Mouse (Mus musculus) embryonic facial prominence, embryonic 15.5 days (tissue): ENCODE measurements around the gene Raf1. TPM values are rescaled to one million over a fixed set of nuclear protein-coding genes. Genes with fewer than 3 reads are reported as not detected.
A peak's percentile ranks its signal among the peaks of the same experiment; 100 is the strongest.

Experiments
- ATAC-seq: fragments of 200-750 bp; cut with Nextera tagmentation; 2 replicates; pipeline ENCODE4 v1.8.0; 2017; ENCODE audit warnings: low read depth, moderate TSS enrichment; ENCODE audit not compliant: insufficient number of reproducible peaks, low FRiP score, low TSS enrichment
- H3K27ac ChIP-seq: fragments of 300-500 bp; sonication (generic); replicated peaks from 2 replicates; pipeline ENCODE4 v1.5.1; 2015; ENCODE audit warnings: mild to moderate bottlenecking, inconsistent platforms
- H3K27me3 ChIP-seq: fragments of 300-500 bp; sonication (generic); 2 replicates; pipeline ENCODE4 v1.6.1; 2015; ENCODE audit warnings: inconsistent platforms
- H3K36me3 ChIP-seq: fragments of 300-500 bp; sonication (generic); 2 replicates; pipeline ENCODE4 v1.6.1; 2015; ENCODE audit warnings: mild to moderate bottlenecking, inconsistent platforms
- H3K4me1 ChIP-seq: fragments of 300-500 bp; sonication (generic); 2 replicates; pipeline ENCODE4 v1.6.1; 2015; ENCODE audit warnings: inconsistent platforms
- H3K4me2 ChIP-seq: fragments of 300-500 bp; sonication (generic); replicated peaks from 2 replicates; pipeline ENCODE4 v1.6.1; 2015; ENCODE audit warnings: mild to moderate bottlenecking, inconsistent platforms
- H3K4me3 ChIP-seq: fragments of 300-500 bp; sonication (generic); replicated peaks from 2 replicates; pipeline ENCODE4 v1.5.1; 2015; ENCODE audit warnings: mild to moderate bottlenecking, inconsistent platforms
- H3K9ac ChIP-seq: fragments of 300-500 bp; sonication (generic); 2 replicates; pipeline ENCODE4 v1.6.1; 2015; ENCODE audit warnings: inconsistent platforms
- H3K9me3 ChIP-seq: fragments of 300-500 bp; sonication (generic); replicated peaks from 2 replicates; pipeline ENCODE4 v1.6.1; 2016; ENCODE audit warnings: inconsistent platforms
- WGBS: fragments of 180-500 bp; shearing (Covaris S2); methylation state at CpG from one replicate; pipeline ENCODE4 v1.1.7; 2015; 5-methylcytosine and 5-hydroxymethylcytosine counted together
- polyA plus RNA-seq: library from polyadenylated mRNA; unstranded; fragments of >200 nt; fragmentation: Nextera tagmentation; extraction: Ambion mirVana; gene quantifications from 2 replicates; pipeline ENCODE4 v1.2.1, GENCODE M21; 2015

The Raf1 gene
- polyA plus RNA-seq, 1 experiment from 2014 or later = 93.6 TPM

GRCm38 (mm10) chr6:115696707-115697215 is 20.3 kb upstream of the Raf1 start:
- no peak overlapping the region for H3K4me3 ChIP-seq
- H3K4me2 ChIP-seq = no peak overlapping the region
- H3K36me3 ChIP-seq = no peaks in the 10 kb centered on the region
- no peak for ATAC-seq
- no peaks in the 10 kb centered on the region for H3K9me3 ChIP-seq
- H3K27ac ChIP-seq = no peak overlapping the region
- WGBS = 78% methylated on average over 7 of the region's 7 CpGs
- H3K27me3 ChIP-seq = no peaks in the 10 kb centered on the region
- H3K4me1 ChIP-seq = peaks cover 21% of the 10 kb centered on the region
- no peak overlapping the region for H3K9ac ChIP-seq

DNA sequence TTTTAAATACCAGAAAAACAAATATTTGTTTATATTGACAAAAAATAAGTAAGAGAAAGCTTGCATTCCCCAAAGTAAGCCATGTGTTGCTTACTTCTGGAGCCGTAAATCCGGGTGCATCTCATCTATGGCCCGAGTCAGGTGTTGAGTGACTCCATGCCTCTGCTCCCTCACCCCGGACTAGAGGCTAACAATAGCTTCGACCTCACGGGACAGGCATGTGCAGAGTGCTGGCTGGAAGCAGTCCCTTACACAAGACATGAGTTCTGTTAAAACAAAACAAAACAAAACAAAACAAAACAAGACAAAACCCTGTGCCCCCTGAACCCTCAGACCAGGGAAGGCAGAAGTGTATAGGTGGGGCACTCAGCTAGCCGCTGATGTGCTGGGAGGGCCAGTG is 18.7 kb upstream of the Raf1 start:
- Histone ChIP-seq H3K4me2 (no peak overlapping the region), H3K4me3 (no peak overlapping the region), H3K4me1 (peaks cover 21% of the 10 kb centered on the region), H3K27ac (0 out of 2 replicates have a peak overlapping the region, but pooled peaks have one; percentile 69), H3K27me3 (no peaks in the 10 kb centered on the region), H3K9ac (no peak overlapping the region), H3K36me3 (no peaks in the 10 kb centered on the region), H3K9me3 (no peaks in the 10 kb centered on the region)
- ATAC-seq = no peak
- WGBS = 47% methylated on average over 7 of the region's 7 CpGs

DNA sequence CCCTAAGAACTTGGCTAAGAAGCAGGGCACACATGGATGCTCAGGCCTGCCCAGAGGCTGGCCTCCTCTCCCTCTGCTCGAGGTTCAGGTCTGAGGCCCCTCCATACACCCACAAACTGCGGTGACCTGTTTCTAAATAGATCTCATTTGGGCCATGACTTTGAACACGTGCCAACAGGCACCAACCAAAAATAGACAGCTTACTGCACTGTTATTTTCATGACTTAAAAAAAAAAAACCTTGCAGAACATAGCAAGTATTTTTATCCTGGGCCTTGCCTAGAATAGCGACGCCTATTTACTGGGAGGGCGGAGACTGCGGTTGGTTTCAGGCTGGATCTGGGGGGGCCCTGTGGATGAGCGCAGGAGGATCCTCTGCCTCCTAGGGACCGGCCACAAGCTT is 18.0 kb upstream of the Raf1 start:
- H3K27me3 ChIP-seq = no peaks in the 10 kb centered on the region
- no peak; the same call in 1 of the 2 replicates for ATAC-seq
- H3K4me1 ChIP-seq = peaks cover 21% of the 10 kb centered on the region
- 24% methylated on average over 9 of the region's 9 CpGs for WGBS
- no peaks in the 10 kb centered on the region for H3K36me3 ChIP-seq
- H3K9ac ChIP-seq = no peak overlapping the region
- peak overlapping the region; percentile 69 for H3K27ac ChIP-seq
- no peak overlapping the region for H3K4me3 ChIP-seq
- H3K9me3 ChIP-seq = no peaks in the 10 kb centered on the region
- H3K4me2 ChIP-seq = no peak overlapping the region

GRCm38 (mm10) chr6:115692963-115693730 is 16.7 kb upstream of the Raf1 start:
- Histone ChIP-seq H3K27ac (no peak overlapping the region), H3K4me1 (peaks cover 20% of the 10 kb centered on the region), H3K27me3 (no peaks in the 10 kb centered on the region), H3K9ac (no peak overlapping the region), H3K9me3 (no peaks in the 10 kb centered on the region), H3K4me2 (no peak overlapping the region), H3K36me3 (no peaks in the 10 kb centered on the region), H3K4me3 (no peak overlapping the region)
- ATAC-seq = no peak
- WGBS = 69% methylated on average over 5 of the region's 5 CpGs

GRCm38 (mm10) chr6:115692163-115692950 is 15.9 kb upstream of the Raf1 start:
- H3K4me2 ChIP-seq = no peak overlapping the region
- H3K9me3 ChIP-seq = no peaks in the 10 kb centered on the region
- 50% methylated on average over 9 of the region's 9 CpGs for WGBS
- no peak overlapping the region for H3K4me3 ChIP-seq
- no peak overlapping the region for H3K27ac ChIP-seq
- ATAC-seq = no peak
- no peak overlapping the region for H3K9ac ChIP-seq
- H3K4me1 ChIP-seq = peaks cover 16% of the 10 kb centered on the region
- H3K36me3 ChIP-seq = no peaks in the 10 kb centered on the region
- no peaks in the 10 kb centered on the region for H3K27me3 ChIP-seq

GRCm38 (mm10) chr6:115690105-115690504 is 13.7 kb upstream of the Raf1 start:
- Histone ChIP-seq H3K27ac (no peak overlapping the region), H3K4me1 (peaks cover 12% of the 10 kb centered on the region), H3K4me2 (no peak overlapping the region), H3K27me3 (no peaks in the 10 kb centered on the region), H3K4me3 (no peak overlapping the region), H3K9ac (no peak overlapping the region), H3K9me3 (0 out of 2 replicates have a peak, but pooled peaks cover 3% of the 10 kb centered on the region), H3K36me3 (no peaks in the 10 kb centered on the region)
- ATAC-seq = no peak
- WGBS = 95% methylated on average over 4 of the region's 4 CpGs

DNA sequence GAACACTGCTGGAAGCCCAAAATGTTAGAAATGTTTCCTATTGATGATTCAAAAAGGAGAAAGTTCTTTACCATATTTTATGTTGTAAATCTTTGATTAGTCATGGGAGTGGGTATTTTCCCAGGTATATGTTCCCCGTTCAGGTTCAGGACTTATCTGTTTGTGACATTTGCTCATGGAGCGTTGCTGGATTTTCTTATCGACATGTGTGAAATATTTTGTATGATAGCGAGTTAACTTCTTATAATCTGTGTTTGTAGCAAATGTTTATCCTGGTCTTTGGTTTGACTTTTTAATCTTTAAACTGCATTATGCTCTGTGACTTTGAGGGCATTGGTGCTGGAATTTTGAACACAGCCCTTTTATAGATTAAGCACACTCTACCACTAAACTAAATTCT is 12.2 kb upstream of the Raf1 start:
- H3K36me3 ChIP-seq = no peaks in the 10 kb centered on the region
- WGBS = 84% methylated on average over 4 of the region's 4 CpGs

GRCm38 (mm10) chr6:115687753-115688152 is 11.3 kb upstream of the Raf1 start:
- no peak overlapping the region for H3K4me2 ChIP-seq
- WGBS = 41% methylated on average over 3 of the region's 3 CpGs
- 0 out of 2 replicates have a peak, but pooled peaks cover 3% of the 10 kb centered on the region for H3K9me3 ChIP-seq
- H3K9ac ChIP-seq = no peak overlapping the region
- H3K4me1 ChIP-seq = no peaks in the 10 kb centered on the region
- H3K36me3 ChIP-seq = no peaks in the 10 kb centered on the region
- H3K27me3 ChIP-seq = no peaks in the 10 kb centered on the region
- ATAC-seq = no peak
- H3K27ac ChIP-seq = no peak overlapping the region
- no peak overlapping the region for H3K4me3 ChIP-seq

More for the DNA sequence above, 12.2 kb upstream of the Raf1 start:
- H3K4me1 ChIP-seq = no peaks in the 10 kb centered on the region
- H3K27me3 ChIP-seq = no peaks in the 10 kb centered on the region
- H3K9ac ChIP-seq = no peak overlapping the region
- ATAC-seq = no peak
- H3K9me3 ChIP-seq = 0 out of 2 replicates have a peak, but pooled peaks cover 3% of the 10 kb centered on the region
- no peak overlapping the region for H3K27ac ChIP-seq
- no peak overlapping the region for H3K4me2 ChIP-seq
- no peak overlapping the region for H3K4me3 ChIP-seq

- no peak; the same call in 1 of the 2 replicates for ATAC-seq
- H3K9ac ChIP-seq = no peak overlapping the region
These were observed 8.6 kb upstream of the Raf1 start for GRCm38 (mm10) chr6:115684851-115685646.

DNA sequence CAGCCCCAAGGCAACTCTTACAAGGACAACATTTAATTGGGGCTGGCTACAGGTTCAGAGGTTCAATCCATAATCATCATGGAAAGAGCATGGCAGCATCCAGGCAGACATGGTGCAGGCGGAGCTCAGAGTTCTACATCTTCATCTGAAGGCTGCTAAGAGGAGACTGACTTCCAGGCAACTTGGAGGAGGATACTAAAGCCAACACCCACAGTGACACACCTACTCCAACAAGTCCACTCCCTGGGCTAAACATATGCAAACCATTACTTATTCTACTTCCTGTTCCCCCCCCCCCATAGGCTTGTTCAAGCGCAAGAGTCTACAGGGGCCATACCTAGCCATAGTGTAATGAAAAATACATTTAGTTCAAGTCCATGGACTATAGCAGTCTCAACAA is 7.8 kb upstream of the Raf1 start:
- Histone ChIP-seq H3K27me3 (no peaks in the 10 kb centered on the region), H3K4me2 (no peak overlapping the region), H3K4me1 (no peaks in the 10 kb centered on the region), H3K27ac (no peak overlapping the region), H3K9me3 (0 out of 2 replicates have a peak, but pooled peaks cover 3% of the 10 kb centered on the region), H3K36me3 (no peaks in the 10 kb centered on the region), H3K9ac (no peak overlapping the region), H3K4me3 (no peak overlapping the region)
- no peak for ATAC-seq
- 92% methylated on average over 2 of the region's 2 CpGs for WGBS

More at GRCm38 (mm10) chr6:115684851-115685646, 8.6 kb upstream of the Raf1 start:
- Histone ChIP-seq H3K4me2 (no peak overlapping the region), H3K9me3 (0 out of 2 replicates have a peak, but pooled peaks cover 3% of the 10 kb centered on the region), H3K36me3 (no peaks in the 10 kb centered on the region), H3K27ac (no peak overlapping the region), H3K4me3 (no peak overlapping the region), H3K4me1 (no peaks in the 10 kb centered on the region), H3K27me3 (no peaks in the 10 kb centered on the region)
- WGBS = 57% methylated on average over 11 of the region's 11 CpGs
